Mouse (Mus musculus): ENCODE data around the gene Crlf1. TPM values are rescaled to one million over a fixed set of nuclear protein-coding genes. Genes with fewer than 3 reads are reported as not detected.

Crlf1 gene
- polyA plus RNA-seq, 1 experiment, result 1.3 TPM

GRCm38 (mm10) chr8:70486191-70486681 lies 6.7 kb upstream of the Crlf1 start:
- Histone ChIP-seq H3K4me3 (ENCODE audit: insufficient read depth, low read depth, low read length) (no peak overlapping the region), H3K4me1 (ENCODE audit: control insufficient read depth, insufficient read depth, insufficient read length, low read length) (no peaks in the 10 kb centered on the region; the same call in 1 of the 2 replicates), H3K27ac (replicated peaks; ENCODE audit: low read depth, low read length) (no peak overlapping the region)

- Histone ChIP-seq H3K27ac (replicated peaks; ENCODE audit: low read depth, low read length) (no peak within 1 kb of the TSS), H3K4me1 (ENCODE audit: control insufficient read depth, insufficient read depth, insufficient read length, low read length) (no peaks in the 10 kb centered on the region; the same call in 1 of the 2 replicates), H3K4me3 (ENCODE audit: insufficient read depth, low read depth, low read length) (peak within 1 kb of the TSS; percentile 42)
Observed at GRCm38 (mm10) chr8:70486941-70487520, 5.9 kb upstream of the Crlf1 start, which contains the start of gene Tmem59l. Tmem59l (minus strand) TSS chr8:70487358.

- Histone ChIP-seq H3K27ac (replicated peaks; ENCODE audit: low read depth, low read length) (no peak overlapping the region), H3K4me3 (ENCODE audit: insufficient read depth, low read depth, low read length) (peak overlapping the region; percentile 42), H3K4me1 (ENCODE audit: control insufficient read depth, insufficient read depth, insufficient read length, low read length) (no peaks in the 10 kb centered on the region; the same call in 1 of the 2 replicates)
Observed at GRCm38 (mm10) chr8:70487993-70488796, 4.8 kb upstream of the Crlf1 start.

GRCm38 (mm10) chr8:70488931-70489470 lies 4.0 kb upstream of the Crlf1 start:
- H3K4me1 ChIP-seq (ENCODE audit: control insufficient read depth, insufficient read depth, insufficient read length, low read length), result no peaks in the 10 kb centered on the region; the same call in 1 of the 2 replicates
- peak overlapping the region; percentile 21 for H3K4me3 ChIP-seq (ENCODE audit: insufficient read depth, low read depth, low read length)
- H3K27ac ChIP-seq (replicated peaks; ENCODE audit: low read depth, low read length), result no peak overlapping the region

- Histone ChIP-seq H3K4me1 (ENCODE audit: control insufficient read depth, insufficient read depth, insufficient read length, low read length) (no peaks in the 10 kb centered on the region; the same call in 1 of the 2 replicates), H3K27ac (replicated peaks; ENCODE audit: low read depth, low read length) (no peak overlapping the region), H3K4me3 (ENCODE audit: insufficient read depth, low read depth, low read length) (peak overlapping the region; percentile 41)
Observed at GRCm38 (mm10) chr8:70489576-70489975, 3.4 kb upstream of the Crlf1 start.

- Histone ChIP-seq H3K4me3 (ENCODE audit: insufficient read depth, low read depth, low read length) (peak overlapping the region; percentile 41), H3K27ac (replicated peaks; ENCODE audit: low read depth, low read length) (no peak overlapping the region)
Observed at GRCm38 (mm10) chr8:70490061-70490879, 2.7 kb upstream of the Crlf1 start.

GRCm38 (mm10) chr8:70490880-70491495 lies 2.0 kb upstream of the Crlf1 start:
- no peak overlapping the region for H3K27ac ChIP-seq (replicated peaks; ENCODE audit: low read depth, low read length)
- peak overlapping the region; percentile 7; the same call in 1 of the 2 replicates for H3K4me3 ChIP-seq (ENCODE audit: insufficient read depth, low read depth, low read length)
- no peaks in the 10 kb centered on the region; the same call in 1 of the 2 replicates for H3K4me1 ChIP-seq (ENCODE audit: control insufficient read depth, insufficient read depth, insufficient read length, low read length)

More at GRCm38 (mm10) chr8:70490061-70490879, 2.7 kb upstream of the Crlf1 start:
- H3K4me1 ChIP-seq (ENCODE audit: control insufficient read depth, insufficient read depth, insufficient read length, low read length), result no peaks in the 10 kb centered on the region; the same call in 1 of the 2 replicates

- no peak overlapping the region for H3K27ac ChIP-seq (replicated peaks; ENCODE audit: low read depth, low read length)
- no peaks in the 10 kb centered on the region for H3K4me1 ChIP-seq (ENCODE audit: control insufficient read depth, insufficient read depth, insufficient read length, low read length)
- peak overlapping the region; percentile 30 for H3K4me3 ChIP-seq (ENCODE audit: insufficient read depth, low read depth, low read length)
Observed at GRCm38 (mm10) chr8:70493692-70494415, 896 bp downstream of the Crlf1 start.

- Histone ChIP-seq H3K4me1 (ENCODE audit: control insufficient read depth, insufficient read depth, insufficient read length, low read length) (no peaks in the 10 kb centered on the region), H3K27ac (replicated peaks; ENCODE audit: low read depth, low read length) (no peak overlapping the region), H3K4me3 (ENCODE audit: insufficient read depth, low read depth, low read length) (no peak overlapping the region)
Observed at GRCm38 (mm10) chr8:70494416-70494945, 1.5 kb downstream of the Crlf1 start.

GRCm38 (mm10) chr8:70495001-70495770 lies 2.2 kb downstream of the Crlf1 start:
- Histone ChIP-seq H3K4me3 (ENCODE audit: insufficient read depth, low read depth, low read length) (no peak overlapping the region), H3K27ac (replicated peaks; ENCODE audit: low read depth, low read length) (no peak overlapping the region), H3K4me1 (ENCODE audit: control insufficient read depth, insufficient read depth, insufficient read length, low read length) (no peaks in the 10 kb centered on the region)

GRCm38 (mm10) chr8:70495771-70496062 lies 2.8 kb downstream of the Crlf1 start:
- no peak overlapping the region for H3K4me3 ChIP-seq (ENCODE audit: insufficient read depth, low read depth, low read length)
- H3K27ac ChIP-seq (replicated peaks; ENCODE audit: low read depth, low read length), result no peak overlapping the region
- H3K4me1 ChIP-seq (ENCODE audit: control insufficient read depth, insufficient read depth, insufficient read length, low read length), result no peaks in the 10 kb centered on the region

- H3K4me3 ChIP-seq (ENCODE audit: insufficient read depth, low read depth, low read length), result no peak overlapping the region
- no peak overlapping the region for H3K27ac ChIP-seq (replicated peaks; ENCODE audit: low read depth, low read length)
- peaks cover 2% of the 10 kb centered on the region; the same call in 1 of the 2 replicates for H3K4me1 ChIP-seq (ENCODE audit: control insufficient read depth, insufficient read depth, insufficient read length, low read length)
Observed at GRCm38 (mm10) chr8:70500386-70501301, 7.7 kb downstream of the Crlf1 start.

All from brown adipose tissue, adult 24 weeks (tissue).